Mouse (Mus musculus) neural tube, embryonic 11.5 days (tissue): Measurements from ENCODE around the gene Auts2. TPM values are rescaled to one million over a fixed set of nuclear protein-coding genes. Genes with fewer than 3 reads are reported as not detected.

Source experiments
- ATAC-seq: fragments of 200-750 bp; cut with Nextera tagmentation; 2 replicates; pipeline ENCODE4 v1.8.0; 2017; ENCODE audit warnings: moderate number of reproducible peaks, mild to moderate bottlenecking, moderate TSS enrichment, moderate library complexity; ENCODE audit not compliant: insufficient read depth, low FRiP score, low TSS enrichment
- DNase-seq: peaks from one replicate; pipeline ENCODE4 v3.0.0-alpha.2; 2015; ENCODE audit warnings: low spot score
- H3K27ac ChIP-seq: fragments of 300-500 bp; sonication (generic); 2 replicates; pipeline ENCODE4 v1.5.1; 2014; ENCODE audit warnings: low read depth, mild to moderate bottlenecking, low read length
- H3K27me3 ChIP-seq: fragments of 300-500 bp; sonication (generic); 2 replicates; pipeline ENCODE4 v1.6.1; 2014; ENCODE audit warnings: mild to moderate bottlenecking, low read length, mixed read lengths; ENCODE audit not compliant: control insufficient read depth, insufficient read depth
- H3K36me3 ChIP-seq: fragments of 300-500 bp; sonication (generic); 2 replicates; pipeline ENCODE4 v1.6.1; 2014; ENCODE audit warnings: mild to moderate bottlenecking, low read length, moderate library complexity, mixed read lengths; ENCODE audit not compliant: control insufficient read depth, insufficient read depth
- H3K4me1 ChIP-seq: fragments of 300-500 bp; sonication (generic); 2 replicates; pipeline ENCODE4 v1.6.1; 2014; ENCODE audit warnings: low read length, mixed read lengths; ENCODE audit not compliant: control insufficient read depth, insufficient read depth
- H3K4me2 ChIP-seq: fragments of 300-500 bp; sonication (generic); 2 replicates; pipeline ENCODE4 v1.6.1; 2014; ENCODE audit warnings: low read depth, mild to moderate bottlenecking, moderate library complexity
- H3K4me3 ChIP-seq: fragments of 300-500 bp; sonication (generic); 2 replicates; pipeline ENCODE4 v1.5.1; 2014; ENCODE audit warnings: low read depth, low read length
- H3K9ac ChIP-seq: fragments of 300-500 bp; sonication (generic); 2 replicates; pipeline ENCODE4 v1.6.1; 2014; ENCODE audit warnings: mild to moderate bottlenecking, low read length
- H3K9me3 ChIP-seq: fragments of 300-500 bp; sonication (generic); 2 replicates; pipeline ENCODE4 v1.6.1; 2016; ENCODE audit warnings: low read length; ENCODE audit not compliant: control insufficient read depth
- WGBS: fragments of 180-500 bp; shearing (Covaris S2); extraction: QIAGEN DNeasy Blood & Tissue Kit; methylation state at CpG from one replicate; pipeline ENCODE4 v1.1.7; 2014; 5-methylcytosine and 5-hydroxymethylcytosine counted together
- polyA plus RNA-seq: library from polyadenylated mRNA; unstranded; fragments of >200 nt; fragmentation: Nextera tagmentation; extraction: Ambion mirVana; gene quantifications from 2 replicates; pipeline ENCODE4 v1.2.1, GENCODE M21; 2014

The Auts2 gene
- polyA plus RNA-seq, 1 experiment from 2014 or later, result 45.0 TPM

DNA sequence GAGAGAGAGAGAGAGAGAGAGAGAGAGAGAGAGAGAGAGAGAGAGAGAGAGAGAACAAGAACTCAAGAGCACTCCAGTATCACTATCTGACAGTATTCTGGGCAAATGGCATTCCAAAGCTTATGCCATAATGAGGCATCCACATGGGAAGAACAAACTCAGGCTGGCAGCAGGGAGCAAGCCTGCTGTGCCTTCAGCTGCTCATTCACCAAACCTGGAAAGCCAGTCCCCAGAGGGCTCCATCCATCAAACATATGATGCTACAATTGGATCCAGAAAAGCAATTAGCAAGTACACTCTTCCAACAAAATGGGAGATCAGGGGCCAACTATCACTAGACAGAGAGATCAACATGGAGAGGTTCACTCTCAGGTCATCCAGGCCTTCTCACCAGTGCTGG, 531.3 kb downstream of the Auts2 start:
- Histone ChIP-seq H3K4me1 (no peaks in the 10 kb centered on the region), H3K9ac (no peak overlapping the region), H3K27me3 (no peaks in the 10 kb centered on the region), H3K27ac (no peak overlapping the region), H3K36me3 (no peaks in the 10 kb centered on the region), H3K4me3 (no peak overlapping the region), H3K9me3 (no peaks in the 10 kb centered on the region), H3K4me2 (no peak overlapping the region)
- no peak for ATAC-seq
- no peak for DNase-seq

DNA sequence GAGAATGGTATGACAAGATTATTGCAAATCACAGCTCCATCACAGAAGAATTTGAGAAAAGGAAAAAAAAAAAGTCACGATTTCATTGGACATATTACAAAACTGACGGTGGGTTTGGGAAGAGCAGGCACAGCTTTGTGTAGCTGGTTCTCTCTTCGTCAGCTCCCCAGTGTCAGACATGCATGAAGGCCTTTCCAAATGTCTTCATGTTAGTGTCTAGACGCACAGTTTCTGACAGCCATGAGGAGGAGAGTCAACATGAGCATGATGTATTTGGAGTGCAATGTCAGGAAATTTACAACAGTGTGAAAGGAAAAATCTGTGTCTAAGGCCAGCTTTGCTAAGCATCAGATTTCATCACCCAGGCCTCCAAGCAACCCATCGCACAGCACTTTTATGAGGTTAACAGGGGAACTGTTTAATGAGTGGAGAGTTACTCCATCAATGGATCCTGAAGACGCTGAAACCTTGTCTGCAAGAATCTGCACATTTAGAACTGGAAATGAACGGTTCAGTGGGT, 534.4 kb downstream of the Auts2 start:
- Histone ChIP-seq H3K9me3 (no peaks in the 10 kb centered on the region), H3K36me3 (no peaks in the 10 kb centered on the region), H3K27me3 (no peaks in the 10 kb centered on the region), H3K4me2 (no peak overlapping the region), H3K27ac (no peak overlapping the region), H3K4me1 (no peaks in the 10 kb centered on the region), H3K4me3 (no peak overlapping the region), H3K9ac (no peak overlapping the region)
- DNase-seq, result no peak
- WGBS, result 71% methylated on average over 7 of the region's 7 CpGs
- ATAC-seq, result no peak

DNA sequence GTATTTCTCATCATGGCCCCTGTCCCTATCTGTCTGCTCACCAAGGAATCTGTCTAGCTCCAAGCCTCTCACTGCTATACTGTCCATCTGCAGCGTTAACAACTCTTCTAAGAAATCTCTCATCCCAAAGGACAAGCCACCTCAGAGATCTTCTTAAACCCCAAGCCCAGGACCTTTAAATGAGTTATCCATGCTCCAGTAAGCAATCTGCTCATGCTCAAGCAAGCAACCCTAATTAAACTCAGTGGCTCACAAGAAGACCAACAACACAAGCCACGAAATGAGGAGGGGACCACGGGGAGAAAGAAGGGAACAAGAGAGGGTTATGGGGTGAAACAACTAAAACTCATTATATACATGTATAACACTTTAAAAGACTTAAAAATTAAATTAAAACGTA, 535.2 kb downstream of the Auts2 start:
- WGBS, result 86% methylated on average over 4 of the region's 4 CpGs
- DNase-seq (no peak), ATAC-seq (no peak)
- Histone ChIP-seq H3K27ac (no peak overlapping the region), H3K4me3 (no peak overlapping the region), H3K4me1 (no peaks in the 10 kb centered on the region), H3K9ac (no peak overlapping the region), H3K4me2 (no peak overlapping the region), H3K27me3 (no peaks in the 10 kb centered on the region), H3K36me3 (no peaks in the 10 kb centered on the region), H3K9me3 (no peaks in the 10 kb centered on the region)

DNA sequence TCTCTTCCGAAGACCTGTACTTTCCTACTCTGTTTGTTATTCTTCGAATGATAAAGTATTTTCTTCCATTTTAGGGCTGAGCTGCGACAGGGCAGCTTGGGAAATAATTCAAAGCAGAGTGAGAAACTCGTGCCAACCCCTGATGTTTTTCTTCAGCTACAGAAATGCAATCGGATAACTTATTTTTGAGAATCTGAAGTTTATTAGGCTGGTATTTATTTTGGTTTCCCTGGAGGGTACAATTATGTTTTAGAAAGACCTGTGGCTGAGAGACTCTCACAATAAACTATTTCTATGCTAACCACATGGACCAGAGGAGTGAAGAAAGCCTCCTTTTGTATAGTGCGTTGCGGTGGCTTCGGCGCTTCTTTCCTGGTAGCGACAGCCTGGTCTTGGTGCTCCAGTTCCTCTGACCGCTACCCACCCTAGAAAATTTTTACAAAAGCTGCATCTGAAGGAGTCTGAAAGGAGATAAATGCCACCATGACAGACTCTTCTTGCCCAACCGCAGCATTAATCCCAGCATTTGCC, 550.4 kb downstream of the Auts2 start:
- no peak overlapping the region for H3K9ac ChIP-seq
- H3K4me1 ChIP-seq, result no peaks in the 10 kb centered on the region; the same call in 1 of the 2 replicates
- H3K27me3 ChIP-seq, result no peaks in the 10 kb centered on the region
- no peak overlapping the region for H3K27ac ChIP-seq
- ATAC-seq, result no peak
- 74% methylated on average over 12 of the region's 12 CpGs for WGBS
- no peak overlapping the region for H3K4me2 ChIP-seq
- no peaks in the 10 kb centered on the region for H3K36me3 ChIP-seq
- no peaks in the 10 kb centered on the region for H3K9me3 ChIP-seq
- no peak for DNase-seq
- H3K4me3 ChIP-seq, result no peak overlapping the region

DNA sequence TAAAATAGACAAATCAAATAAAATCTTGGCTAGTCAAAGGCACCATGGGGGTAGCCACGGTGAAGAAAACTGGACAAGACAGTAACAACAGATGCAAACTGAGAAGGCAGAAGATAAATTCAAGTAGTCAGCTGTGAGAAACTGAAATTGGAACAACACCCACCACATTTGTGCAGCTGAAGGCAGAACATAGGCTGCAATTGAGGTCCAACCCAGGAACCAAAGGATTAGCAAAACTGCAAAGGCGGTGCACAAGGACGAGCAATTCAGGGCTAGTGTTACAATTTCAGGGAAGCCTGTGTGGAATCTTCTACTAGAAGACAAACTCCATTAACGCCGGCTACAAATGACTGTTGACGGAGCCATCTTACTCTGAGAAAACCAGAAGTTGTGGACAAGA, 550.9 kb downstream of the Auts2 start:
- H3K4me2 ChIP-seq, result no peak overlapping the region
- no peak overlapping the region for H3K4me3 ChIP-seq
- H3K9ac ChIP-seq, result no peak overlapping the region
- no peaks in the 10 kb centered on the region for H3K27me3 ChIP-seq
- no peaks in the 10 kb centered on the region for H3K36me3 ChIP-seq
- no peak for ATAC-seq
- whole genome bisulfite sequencing, result 85% methylated on average over 6 of the region's 6 CpGs
- H3K27ac ChIP-seq, result no peak overlapping the region
- H3K9me3 ChIP-seq, result no peaks in the 10 kb centered on the region
- no peak for DNase-seq
- no peaks in the 10 kb centered on the region; the same call in 1 of the 2 replicates for H3K4me1 ChIP-seq

DNA sequence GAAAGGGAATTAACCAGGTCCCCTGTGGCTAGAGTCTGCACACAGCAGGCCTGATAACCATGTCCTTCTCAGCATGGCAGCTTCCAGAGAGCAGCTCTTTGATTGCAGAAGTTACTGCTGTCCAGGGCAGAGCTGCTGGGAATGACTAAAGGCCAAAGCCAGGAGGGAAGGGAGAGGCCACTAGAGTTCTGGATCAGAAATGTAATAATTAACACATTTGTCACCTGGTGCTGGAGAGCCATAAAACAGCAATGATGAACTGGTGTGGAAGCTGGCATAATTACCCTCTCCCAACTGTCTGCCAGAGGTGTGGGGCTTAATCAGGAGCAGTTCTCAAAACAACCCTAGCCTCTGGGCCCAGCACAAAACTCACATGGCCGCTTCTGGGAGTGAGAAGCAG, 552.6 kb downstream of the Auts2 start:
- DNase-seq (no peak), ATAC-seq (no peak)
- Histone ChIP-seq H3K27ac (no peak overlapping the region), H3K36me3 (no peaks in the 10 kb centered on the region), H3K9ac (no peak overlapping the region), H3K4me1 (no peaks in the 10 kb centered on the region; the same call in 1 of the 2 replicates), H3K9me3 (no peaks in the 10 kb centered on the region), H3K4me2 (no peak overlapping the region), H3K27me3 (no peaks in the 10 kb centered on the region), H3K4me3 (no peak overlapping the region)
- 21% methylated on average over 1 of the region's 1 CpGs for WGBS

DNA sequence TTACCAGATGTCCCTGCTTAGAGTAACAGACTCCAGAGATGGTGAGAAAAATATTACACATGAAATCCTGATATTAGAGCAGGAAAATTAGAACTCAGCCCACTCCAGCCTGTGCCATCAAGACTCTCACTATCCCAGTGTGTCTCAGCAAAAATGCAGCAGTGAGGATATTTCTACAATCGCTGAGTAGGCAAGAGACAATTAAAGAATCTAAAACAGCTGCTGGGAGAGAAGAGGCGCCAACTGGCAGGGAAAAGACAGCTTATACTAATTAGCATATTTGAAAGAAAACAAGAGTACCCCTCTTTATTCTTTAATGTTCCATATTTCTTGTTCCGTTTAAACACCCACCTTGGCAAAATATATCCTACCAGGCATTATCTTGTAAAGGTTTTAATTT, 561.7 kb downstream of the Auts2 start:
- no peak for ATAC-seq
- no peaks in the 10 kb centered on the region for H3K9me3 ChIP-seq
- H3K9ac ChIP-seq, result no peak overlapping the region
- no peak overlapping the region for H3K27ac ChIP-seq
- WGBS, result 93% methylated on average over 3 of the region's 3 CpGs
- H3K36me3 ChIP-seq, result no peaks in the 10 kb centered on the region
- H3K4me3 ChIP-seq, result no peak overlapping the region
- DNase-seq, result no peak
- H3K27me3 ChIP-seq, result no peaks in the 10 kb centered on the region
- H3K4me2 ChIP-seq, result no peak overlapping the region
- H3K4me1 ChIP-seq, result no peaks in the 10 kb centered on the region

DNA sequence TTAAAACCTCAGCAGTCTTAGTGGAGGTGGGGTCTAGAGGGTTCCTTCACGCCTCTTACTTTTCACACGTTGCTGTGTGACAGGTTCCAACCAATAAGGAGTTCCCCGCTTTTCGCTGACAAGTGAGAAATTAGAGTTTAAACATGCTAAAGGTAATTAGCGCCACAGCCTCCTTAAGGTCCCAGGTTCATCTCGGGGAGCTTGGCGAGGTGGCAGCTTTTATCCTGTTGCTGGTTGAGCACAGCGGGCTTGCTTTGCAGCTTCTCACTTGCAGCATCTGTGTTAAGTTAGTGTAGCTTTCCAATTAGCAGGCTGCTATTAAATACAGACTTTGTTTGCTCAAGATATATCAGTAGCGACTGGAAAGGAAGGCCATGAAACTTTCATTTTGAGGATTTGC, 564.2 kb downstream of the Auts2 start:
- Histone ChIP-seq H3K27ac (no peak overlapping the region), H3K4me2 (no peak overlapping the region), H3K4me3 (no peak overlapping the region), H3K4me1 (no peaks in the 10 kb centered on the region), H3K9ac (no peak overlapping the region), H3K36me3 (no peaks in the 10 kb centered on the region), H3K27me3 (no peaks in the 10 kb centered on the region), H3K9me3 (no peaks in the 10 kb centered on the region)
- ATAC-seq (no peak), DNase-seq (no peak)
- 66% methylated on average over 9 of the region's 9 CpGs for WGBS

DNA sequence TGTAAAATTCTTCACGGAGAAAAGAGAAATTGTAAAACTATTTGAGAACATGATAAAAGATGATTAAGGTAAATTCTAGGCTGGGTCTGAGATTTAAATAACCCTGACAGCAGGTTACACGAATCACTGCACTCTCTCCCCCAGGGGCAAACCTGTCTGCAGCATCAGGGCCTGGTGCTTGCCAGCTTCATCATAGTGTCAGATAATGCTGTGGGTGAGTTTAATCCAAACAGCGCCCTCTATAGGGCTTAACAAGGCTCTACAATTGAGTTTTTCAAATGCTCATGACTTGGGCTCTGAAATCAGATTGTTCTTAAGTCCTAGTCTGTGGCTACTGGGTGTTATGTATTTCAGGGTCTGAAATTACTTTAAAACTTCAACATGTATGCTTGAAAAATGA, 565.6 kb downstream of the Auts2 start:
- Histone ChIP-seq H3K4me2 (no peak overlapping the region), H3K36me3 (no peaks in the 10 kb centered on the region), H3K27me3 (no peaks in the 10 kb centered on the region), H3K4me3 (no peak overlapping the region), H3K9ac (no peak overlapping the region), H3K4me1 (no peaks in the 10 kb centered on the region), H3K9me3 (no peaks in the 10 kb centered on the region), H3K27ac (no peak overlapping the region)
- 63% methylated on average over 3 of the region's 3 CpGs for WGBS
- DNase-seq (no peak), ATAC-seq (no peak)
